Mouse (Mus musculus): ENCODE measurements around the gene Acss1.
A peak's percentile ranks its signal among the peaks of the same experiment; 100 is the strongest.

Acss1 gene

GRCm38 (mm10) chr2:150645225-150645624, 23.1 kb downstream of the Acss1 start:
- no peak for DNase-seq (ENCODE audit: extremely low read depth, insufficient read length, low spot score)

GRCm38 (mm10) chr2:150643726-150644415, 24.4 kb downstream of the Acss1 start:
- no peak for DNase-seq (ENCODE audit: extremely low read depth, insufficient read length, low spot score)

GRCm38 (mm10) chr2:150643166-150643565, 25.1 kb downstream of the Acss1 start:
- DNase-seq (ENCODE audit: extremely low read depth, insufficient read length, low spot score): no peak

- DNase-seq (ENCODE audit: extremely low read depth, insufficient read length, low spot score): no peak
Measured at GRCm38 (mm10) chr2:150638370-150638733, 29.9 kb downstream of the Acss1 start.

- DNase-seq (ENCODE audit: extremely low read depth, insufficient read length, low spot score): no peak
Measured at GRCm38 (mm10) chr2:150637702-150638369, 30.5 kb downstream of the Acss1 start.

- DNase-seq (ENCODE audit: extremely low read depth, insufficient read length, low spot score): no peak
Measured at GRCm38 (mm10) chr2:150635877-150636446, 32.3 kb downstream of the Acss1 start.

GRCm38 (mm10) chr2:150629255-150629654, 39.0 kb downstream of the Acss1 start:
- DNase-seq (ENCODE audit: extremely low read depth, insufficient read length, low spot score): no peak

GRCm38 (mm10) chr2:150627140-150627539, 41.2 kb downstream of the Acss1 start:
- no peak for DNase-seq (ENCODE audit: extremely low read depth, insufficient read length, low spot score)

GRCm38 (mm10) chr2:150624926-150625325, 43.4 kb downstream of the Acss1 start:
- no peak for DNase-seq (ENCODE audit: extremely low read depth, insufficient read length, low spot score)

GRCm38 (mm10) chr2:150623957-150624356, 44.3 kb downstream of the Acss1 start:
- no peak for DNase-seq (ENCODE audit: extremely low read depth, insufficient read length, low spot score)

- DNase-seq (ENCODE audit: extremely low read depth, insufficient read length, low spot score): no peak
Measured at GRCm38 (mm10) chr2:150621698-150622097, 46.6 kb downstream of the Acss1 start.

- no peak for DNase-seq (ENCODE audit: extremely low read depth, insufficient read length, low spot score)
Measured at GRCm38 (mm10) chr2:150610097-150610496, 58.2 kb downstream of the Acss1 start.

- peak; percentile 34 for DNase-seq (ENCODE audit: extremely low read depth, insufficient read length, low spot score)
Measured at GRCm38 (mm10) chr2:150608872-150609560, 59.3 kb downstream of the Acss1 start.

- DNase-seq (ENCODE audit: extremely low read depth, insufficient read length, low spot score): peak; percentile 90
Measured at GRCm38 (mm10) chr2:150608087-150608799, 60.1 kb downstream of the Acss1 start, which contains the start of gene Apmap. Gene Apmap (minus strand): TSS chr2:150608567.

- DNase-seq (ENCODE audit: extremely low read depth, insufficient read length, low spot score): no peak
Measured at GRCm38 (mm10) chr2:150607086-150607485, 61.2 kb downstream of the Acss1 start.

GRCm38 (mm10) chr2:150604802-150605201, 63.5 kb downstream of the Acss1 start:
- DNase-seq (ENCODE audit: extremely low read depth, insufficient read length, low spot score): no peak

- DNase-seq (ENCODE audit: extremely low read depth, insufficient read length, low spot score): no peak
Measured at GRCm38 (mm10) chr2:150602166-150602565, 66.1 kb downstream of the Acss1 start.

- no peak for DNase-seq (ENCODE audit: extremely low read depth, insufficient read length, low spot score)
Measured at GRCm38 (mm10) chr2:150600263-150600662, 68.0 kb downstream of the Acss1 start.

GRCm38 (mm10) chr2:150595411-150596190, 72.7 kb downstream of the Acss1 start:
- DNase-seq (ENCODE audit: extremely low read depth, insufficient read length, low spot score): no peak

GRCm38 (mm10) chr2:150589076-150589475, 79.2 kb downstream of the Acss1 start:
- DNase-seq (ENCODE audit: extremely low read depth, insufficient read length, low spot score): no peak
